Mouse (Mus musculus): Measurements from ENCODE around the gene Pakap.

GRCm38 (mm10) chr4:57599946-57600345, 32.0 kb downstream of the Pakap start:
- TF ChIP-seq POLR2A (IDR thresholded peaks at IDR 0.05; ENCODE audit: control insufficient read depth, extremely low read depth, insufficient read depth, low read length, poor library complexity) (no peak), CTCF (IDR thresholded peaks at IDR 0.05; ENCODE audit: borderline replicate concordance, control insufficient read depth, extremely low read depth, insufficient read depth, low read length, poor library complexity) (no peak)

All from thymus, adult 2 months (tissue).